Mouse (Mus musculus): Measurements from ENCODE around the gene Micall1.

GRCm38 (mm10) chr15:79119491-79119890 lies 10.8 kb downstream of the Micall1 start:
- TF ChIP-seq GATA1 (IDR thresholded peaks at IDR 0.05; ENCODE audit: borderline replicate concordance, low read length), result no peak
- no peak for TF ChIP-seq FLI1 (IDR thresholded peaks at IDR 0.05; ENCODE audit: low read length)
